Comparison of ENCODE assay signal across 8 mouse cellular contexts in the genomic region with DNA sequence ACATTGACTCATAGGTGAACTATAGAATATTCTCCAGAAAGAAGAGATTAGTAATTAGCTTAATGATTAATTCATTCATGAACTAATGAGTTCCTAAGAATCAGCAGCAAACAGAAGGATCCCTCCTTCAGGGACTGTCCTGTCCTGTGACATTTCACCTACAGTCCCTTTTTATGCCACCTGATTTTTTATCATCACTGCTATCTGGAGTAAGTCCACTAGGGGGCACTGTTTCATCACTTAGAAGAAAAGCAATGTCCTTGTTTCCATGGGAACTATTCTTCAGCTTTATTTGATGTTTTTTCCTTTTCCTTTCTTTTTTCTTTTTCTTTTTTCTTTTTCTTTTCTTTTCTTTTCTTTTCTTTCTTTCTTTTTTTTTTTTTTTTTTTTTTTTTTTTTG.
DNase-seq lines count a peak whose midpoint lies in the region; ATAC-seq lines count a peak whose summit lies in the region.

No protein-coding gene starts in this region.

- no peak for DNase-seq in forebrain, embryonic 10.5 days (ENCODE audit: extremely low spot score, low spot score)
- DNase-seq in midbrain, embryonic 14.5 days = peak; percentile 87
- DNase-seq in WW6 (ENCODE audit: low read depth, low spot score) = peak; percentile 22
- peak; percentile 16 for DNase-seq in embryonic facial prominence, embryonic 10.5 days (ENCODE audit: low spot score)
- DNase-seq in layer of hippocampus, adult 9-10 months (ENCODE audit: low spot score) = peak; percentile 63
- DNase-seq in retina, postnatal 7 days (ENCODE audit: low read depth, low spot score) = peak; percentile 39

- no peaks in the 10 kb centered on the region for H3K9me3 ChIP-seq in forebrain, embryonic 12.5 days
- H3K9me3 ChIP-seq in forebrain, embryonic 10.5 days = no peaks in the 10 kb centered on the region
- H3K9me3 ChIP-seq in midbrain, embryonic 14.5 days (ENCODE audit: control insufficient read depth, low read length) = no peaks in the 10 kb centered on the region
- no peaks in the 10 kb centered on the region for H3K9me3 ChIP-seq in midbrain, embryonic 15.5 days
- H3K9me3 ChIP-seq in embryonic facial prominence, embryonic 10.5 days = no peaks in the 10 kb centered on the region

- no peak overlapping the region for H3K9ac ChIP-seq in forebrain, embryonic 12.5 days
- H3K9ac ChIP-seq in midbrain, embryonic 14.5 days (replicated peaks; ENCODE audit: low read length) = no peak overlapping the region
- H3K9ac ChIP-seq in midbrain, embryonic 15.5 days = no peak overlapping the region

- H3K27ac ChIP-seq in forebrain, embryonic 12.5 days = no peak overlapping the region
- no peak overlapping the region for H3K27ac ChIP-seq in forebrain, embryonic 10.5 days
- no peak overlapping the region for H3K27ac ChIP-seq in midbrain, embryonic 14.5 days (replicated peaks; ENCODE audit: low read depth, low read length)
- no peak overlapping the region for H3K27ac ChIP-seq in midbrain, embryonic 15.5 days
- H3K27ac ChIP-seq in embryonic facial prominence, embryonic 10.5 days (replicated peaks) = no peak overlapping the region

- H3K4me3 ChIP-seq in forebrain, embryonic 12.5 days (replicated peaks) = no peak overlapping the region
- no peak overlapping the region for H3K4me3 ChIP-seq in forebrain, embryonic 10.5 days
- no peak overlapping the region for H3K4me3 ChIP-seq in midbrain, embryonic 14.5 days (replicated peaks; ENCODE audit: low read depth, low read length)
- H3K4me3 ChIP-seq in midbrain, embryonic 15.5 days = no peak overlapping the region
- no peak overlapping the region for H3K4me3 ChIP-seq in embryonic facial prominence, embryonic 10.5 days

- peak; percentile 36; the same call in 1 of the 2 replicates for ATAC-seq in forebrain, embryonic 12.5 days (ENCODE audit: low FRiP score)
- no peak for ATAC-seq in midbrain, embryonic 14.5 days (ENCODE audit: low FRiP score, low TSS enrichment)
- no peak; the same call in 1 of the 2 replicates for ATAC-seq in midbrain, embryonic 15.5 days (replicated peaks)

- H3K36me3 ChIP-seq in forebrain, embryonic 12.5 days (replicated peaks) = no peaks in the 10 kb centered on the region
- no peaks in the 10 kb centered on the region for H3K36me3 ChIP-seq in forebrain, embryonic 10.5 days (replicated peaks)
- no peaks in the 10 kb centered on the region for H3K36me3 ChIP-seq in midbrain, embryonic 14.5 days (ENCODE audit: control insufficient read depth, insufficient read depth, low read length)
- no peaks in the 10 kb centered on the region for H3K36me3 ChIP-seq in midbrain, embryonic 15.5 days (replicated peaks)
- no peaks in the 10 kb centered on the region for H3K36me3 ChIP-seq in embryonic facial prominence, embryonic 10.5 days (replicated peaks)

- H3K4me2 ChIP-seq in forebrain, embryonic 12.5 days = no peak overlapping the region
- H3K4me2 ChIP-seq in midbrain, embryonic 14.5 days (ENCODE audit: low read length) = no peak overlapping the region
- no peak overlapping the region for H3K4me2 ChIP-seq in midbrain, embryonic 15.5 days

- H3K27me3 ChIP-seq in forebrain, embryonic 12.5 days = no peaks in the 10 kb centered on the region
- H3K27me3 ChIP-seq in forebrain, embryonic 10.5 days (ENCODE audit: poor library complexity, severe bottlenecking) = no peaks in the 10 kb centered on the region
- H3K27me3 ChIP-seq in midbrain, embryonic 14.5 days (ENCODE audit: control insufficient read depth, insufficient read depth, low read length) = no peaks in the 10 kb centered on the region
- no peaks in the 10 kb centered on the region for H3K27me3 ChIP-seq in midbrain, embryonic 15.5 days (replicated peaks)
- H3K27me3 ChIP-seq in embryonic facial prominence, embryonic 10.5 days (replicated peaks; ENCODE audit: low read depth, poor library complexity, severe bottlenecking) = no peaks in the 10 kb centered on the region

- no peaks in the 10 kb centered on the region for H3K4me1 ChIP-seq in forebrain, embryonic 12.5 days
- H3K4me1 ChIP-seq in forebrain, embryonic 10.5 days = no peaks in the 10 kb centered on the region
- H3K4me1 ChIP-seq in midbrain, embryonic 14.5 days (ENCODE audit: control insufficient read depth, insufficient read depth, low read length) = no peaks in the 10 kb centered on the region
- no peaks in the 10 kb centered on the region for H3K4me1 ChIP-seq in midbrain, embryonic 15.5 days
- H3K4me1 ChIP-seq in embryonic facial prominence, embryonic 10.5 days = no peaks in the 10 kb centered on the region
